Mouse (Mus musculus): ENCODE measurements around the gene Olfr20.
"Not testable (repeated sequence)": the region's sequence is repeated elsewhere in the genome, so short reads cannot be mapped to it uniquely, and the experiment has no call there.

The Olfr20 gene

GRCm38 (mm10) chr11:73350483-73350882 is at the start of gene Olfr20:
TSS of gene Olfr20 (plus strand) at chr11:73350783.
- DNase-seq: no peak

DNA sequence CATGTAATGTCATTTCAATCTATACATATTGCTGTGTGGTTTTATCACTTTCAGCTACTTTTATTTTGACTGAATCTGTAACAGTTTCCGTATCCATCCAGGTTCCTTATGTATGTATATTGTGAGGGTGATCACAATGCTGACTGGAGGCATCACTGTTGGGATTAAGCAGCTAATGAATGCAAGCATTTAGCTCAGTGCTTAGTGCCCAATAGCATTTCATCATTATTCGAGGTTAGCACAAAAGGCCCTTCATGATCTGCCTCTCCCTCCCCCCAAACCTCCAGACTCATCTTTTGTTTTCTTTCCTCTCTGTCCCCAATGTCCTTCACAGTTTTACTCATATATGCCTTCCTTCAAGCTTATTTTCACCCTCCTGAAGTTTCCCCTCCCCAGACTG is 47.5 kb upstream of the Olfr20 start:
- no peak for DNase-seq

- no peak for DNase-seq
Measured at GRCm38 (mm10) chr11:73315961-73316360, 34.6 kb upstream of the Olfr20 start.

- DNase-seq: not testable (repeated sequence)
Measured at GRCm38 (mm10) chr11:73318581-73318980, 32.0 kb upstream of the Olfr20 start.

- not testable (repeated sequence) for DNase-seq
Measured at GRCm38 (mm10) chr11:73321064-73321463, 29.5 kb upstream of the Olfr20 start.

- DNase-seq: no peak
Measured at GRCm38 (mm10) chr11:73323906-73324830, 26.4 kb upstream of the Olfr20 start.

GRCm38 (mm10) chr11:73326485-73326886 is 24.1 kb upstream of the Olfr20 start:
- no peak for DNase-seq

DNA sequence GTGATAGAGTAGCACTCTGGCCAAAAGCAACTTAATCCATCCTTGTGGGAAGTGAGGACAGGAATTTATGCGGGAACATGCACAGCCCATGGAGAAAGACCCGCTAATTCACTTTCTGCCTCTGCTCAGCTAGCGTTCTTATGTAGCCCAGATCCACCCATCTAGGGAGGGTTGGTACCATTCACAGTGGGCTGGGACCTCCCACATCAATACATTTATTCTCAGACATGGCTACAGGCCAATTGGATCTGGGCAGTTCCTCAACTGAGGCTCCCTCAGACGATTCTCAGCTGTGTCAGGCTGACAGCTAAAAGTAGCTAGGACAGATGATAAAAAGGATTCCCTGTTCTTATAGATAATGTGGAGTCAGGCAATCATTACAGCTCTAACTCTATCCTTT is 23.2 kb upstream of the Olfr20 start:
- DNase-seq: no peak

- no peak for DNase-seq
Measured at GRCm38 (mm10) chr11:73329442-73329841, 21.1 kb upstream of the Olfr20 start, which contains the start of the genes Aspa, Gm49340 and Spata22. TSS of gene Aspa (minus strand) at chr11:73329596. TSS of gene Gm49340 (plus strand) at chr11:73329741. TSS of gene Spata22 (plus strand) at chr11:73329741.

- no peak for DNase-seq
Measured at GRCm38 (mm10) chr11:73333357-73333756, 17.2 kb upstream of the Olfr20 start.

- no peak for DNase-seq
Measured at GRCm38 (mm10) chr11:73336919-73337318, 13.7 kb upstream of the Olfr20 start.

- DNase-seq: no peak
Measured at GRCm38 (mm10) chr11:73370946-73371345, 20.4 kb downstream of the Olfr20 start, which contains the start of gene Olfr376. TSS of gene Olfr376 (plus strand) at chr11:73371246.

- DNase-seq: no peak
Measured at GRCm38 (mm10) chr11:73395374-73395773, 44.8 kb downstream of the Olfr20 start.

DNA sequence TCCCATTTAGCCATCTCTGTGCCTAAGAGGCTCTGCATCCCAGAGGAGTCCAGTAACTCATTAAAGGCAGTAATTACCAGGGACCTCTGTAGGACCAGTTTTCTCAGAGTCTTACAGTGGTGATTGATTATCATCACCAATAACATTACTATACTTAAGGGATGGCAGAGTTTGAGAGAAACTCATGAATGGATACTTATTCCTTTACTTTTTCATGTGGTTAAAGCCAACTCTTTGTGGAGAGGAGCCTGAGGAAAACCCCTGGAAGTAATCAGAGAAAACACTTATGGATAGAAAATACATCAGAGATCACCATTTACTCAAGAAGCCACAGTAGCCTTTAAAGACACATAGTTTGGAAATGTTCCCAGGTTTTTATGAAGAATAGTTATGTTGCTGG is 48.9 kb downstream of the Olfr20 start, which contains the start of gene Olfr1:
TSS of gene Olfr1 (minus strand) at position 101 of the 400 bp plus-strand sequence.
- no peak for DNase-seq
